Mouse (Mus musculus) inflammation-experienced regulatory T-cells, adult 16 weeks (primary cell): ENCODE results near the gene H2-T24. TPM values are rescaled to one million over a fixed set of nuclear protein-coding genes. Genes with fewer than 3 reads are reported as not detected.

Experiments used
- polyA plus RNA-seq: library from polyadenylated mRNA; unstranded; fragments of 100-300 nt; shearing (Covaris generic); gene quantifications from one replicate; pipeline ENCODE4 v1.2.1, GENCODE M21; 2017

Gene H2-T24
- polyA plus RNA-seq = 19.4 TPM

DNA sequence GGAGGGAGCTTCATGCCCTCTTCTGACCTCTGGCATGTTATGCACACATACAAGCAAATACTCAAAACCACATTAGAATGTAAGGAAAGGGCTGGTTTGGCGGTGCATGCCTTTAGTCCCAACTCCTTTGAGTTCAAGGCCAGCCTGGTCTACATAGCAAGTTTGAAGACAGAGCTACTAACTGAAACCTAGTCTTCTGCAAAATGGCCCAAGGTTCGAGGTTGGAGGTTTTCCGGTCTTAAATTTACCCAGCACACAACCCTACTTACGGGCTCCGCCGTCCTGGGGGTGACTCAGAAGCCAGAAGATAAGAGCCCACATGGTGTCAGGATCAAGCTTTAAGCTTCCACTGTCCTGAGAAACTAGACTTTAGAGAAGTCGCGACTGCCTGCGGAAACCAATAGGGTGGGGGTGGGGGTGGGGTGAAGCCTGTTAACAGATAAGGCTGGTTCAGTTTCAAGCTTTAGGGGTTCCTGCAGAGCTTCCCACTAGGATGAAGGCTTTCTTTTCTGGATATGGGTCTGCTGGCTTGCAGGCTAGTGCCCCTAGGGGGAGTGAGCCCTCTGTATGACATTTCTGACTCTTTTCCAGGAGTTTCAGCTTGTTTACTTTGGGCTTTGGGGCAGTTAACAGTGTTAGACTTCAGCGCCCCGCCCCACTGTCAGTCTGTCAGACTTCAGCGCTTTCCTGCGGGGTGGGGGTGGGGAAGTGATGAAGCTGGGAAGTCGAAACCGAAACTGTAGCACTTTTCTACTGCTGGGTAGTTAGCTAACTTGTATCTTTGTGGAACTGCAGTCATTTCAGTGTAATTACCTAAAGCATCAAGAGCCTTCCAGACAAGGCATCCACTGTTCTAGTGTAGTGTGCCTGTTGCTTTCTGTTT, at the start of gene H2-T24:
Gene H2-T24 (minus strand): TSS at position 370 of the 883 bp plus-strand sequence.

DNA sequence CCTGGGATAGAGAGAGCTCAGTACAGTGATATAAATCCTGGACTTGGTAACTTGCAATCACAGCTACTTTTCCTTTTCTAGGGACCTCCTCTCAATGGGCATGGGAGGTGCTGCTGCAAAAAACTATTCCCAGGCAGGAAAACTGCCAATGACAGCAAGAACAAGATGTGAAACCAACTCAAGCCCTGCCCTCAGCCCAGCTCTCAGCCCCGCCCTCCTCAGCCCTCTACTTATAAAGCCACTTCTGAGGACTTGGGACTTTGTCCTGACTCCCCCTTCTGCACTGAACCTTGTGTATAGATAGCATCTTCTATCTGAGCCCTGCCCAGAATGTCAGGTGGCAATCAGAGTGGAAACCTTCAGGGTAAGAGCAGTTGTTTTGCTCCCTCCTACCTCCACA, 38.0 kb upstream of the H2-T24 start, which contains the start of gene Gm11127:
Gene Gm11127 (minus strand): TSS at position 10 of the 400 bp plus-strand sequence.

DNA sequence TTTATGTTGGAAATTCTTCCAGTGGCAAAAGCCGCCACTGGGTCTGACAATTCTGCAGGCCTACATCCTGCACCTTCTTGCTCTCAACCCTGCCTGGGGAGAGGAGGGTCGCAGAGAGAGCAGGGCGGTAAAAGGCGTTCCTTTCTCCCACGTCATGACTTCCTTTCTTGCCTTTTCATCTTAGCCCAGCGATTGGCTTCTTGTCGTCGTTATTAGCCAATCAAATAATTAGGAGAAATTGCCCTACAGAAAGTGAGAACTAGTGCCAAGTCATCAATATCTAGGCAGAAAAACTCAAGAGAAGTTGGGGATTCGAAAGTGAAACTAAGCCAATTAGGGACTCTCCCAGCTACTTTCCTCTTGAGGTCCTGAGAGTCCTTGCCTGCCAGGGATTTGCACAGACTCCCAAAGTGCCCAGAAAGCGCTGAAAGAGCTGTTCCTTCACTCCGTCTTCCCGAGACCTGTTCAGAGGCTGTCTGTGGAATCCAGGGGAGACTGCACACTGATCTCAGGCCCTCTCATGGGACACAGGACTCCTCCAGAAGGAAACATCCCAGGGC, 22.3 kb upstream of the H2-T24 start, which contains the start of the genes H2-T22 and Gm6034:
Gene H2-T22 (minus strand): TSS at position 138 of the 560 bp plus-strand sequence.
Gene Gm6034 (plus strand): TSS at position 352 of the 560 bp plus-strand sequence.

DNA sequence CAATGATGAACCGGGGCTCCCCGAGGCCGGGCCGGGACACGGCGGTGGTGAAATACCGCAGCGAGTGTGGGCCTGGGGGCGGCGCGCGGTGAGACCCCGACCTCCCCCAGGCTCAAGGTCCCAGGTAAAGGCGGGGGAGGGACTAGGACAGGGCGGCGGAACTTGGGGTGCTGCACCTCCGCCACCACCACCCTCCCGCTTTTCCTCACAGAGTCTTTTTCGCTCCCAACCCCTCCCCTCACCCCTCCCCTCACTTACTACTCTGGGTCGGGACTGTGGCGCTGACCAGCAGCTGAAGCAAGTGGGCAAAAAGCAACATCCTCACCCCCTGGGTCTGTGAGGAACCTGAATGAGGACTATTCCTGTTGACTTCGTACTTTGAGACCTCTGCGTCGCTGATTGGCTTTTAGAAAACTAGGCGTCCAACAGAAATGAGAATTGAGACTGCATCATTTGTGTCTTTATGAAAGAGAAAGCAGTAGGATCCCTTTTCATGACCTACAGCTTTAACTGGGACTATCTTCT, 12.1 kb upstream of the H2-T24 start, which contains the start of gene H2-T23:
Gene H2-T23 (minus strand): TSS at position 505 of the 525 bp plus-strand sequence.

DNA sequence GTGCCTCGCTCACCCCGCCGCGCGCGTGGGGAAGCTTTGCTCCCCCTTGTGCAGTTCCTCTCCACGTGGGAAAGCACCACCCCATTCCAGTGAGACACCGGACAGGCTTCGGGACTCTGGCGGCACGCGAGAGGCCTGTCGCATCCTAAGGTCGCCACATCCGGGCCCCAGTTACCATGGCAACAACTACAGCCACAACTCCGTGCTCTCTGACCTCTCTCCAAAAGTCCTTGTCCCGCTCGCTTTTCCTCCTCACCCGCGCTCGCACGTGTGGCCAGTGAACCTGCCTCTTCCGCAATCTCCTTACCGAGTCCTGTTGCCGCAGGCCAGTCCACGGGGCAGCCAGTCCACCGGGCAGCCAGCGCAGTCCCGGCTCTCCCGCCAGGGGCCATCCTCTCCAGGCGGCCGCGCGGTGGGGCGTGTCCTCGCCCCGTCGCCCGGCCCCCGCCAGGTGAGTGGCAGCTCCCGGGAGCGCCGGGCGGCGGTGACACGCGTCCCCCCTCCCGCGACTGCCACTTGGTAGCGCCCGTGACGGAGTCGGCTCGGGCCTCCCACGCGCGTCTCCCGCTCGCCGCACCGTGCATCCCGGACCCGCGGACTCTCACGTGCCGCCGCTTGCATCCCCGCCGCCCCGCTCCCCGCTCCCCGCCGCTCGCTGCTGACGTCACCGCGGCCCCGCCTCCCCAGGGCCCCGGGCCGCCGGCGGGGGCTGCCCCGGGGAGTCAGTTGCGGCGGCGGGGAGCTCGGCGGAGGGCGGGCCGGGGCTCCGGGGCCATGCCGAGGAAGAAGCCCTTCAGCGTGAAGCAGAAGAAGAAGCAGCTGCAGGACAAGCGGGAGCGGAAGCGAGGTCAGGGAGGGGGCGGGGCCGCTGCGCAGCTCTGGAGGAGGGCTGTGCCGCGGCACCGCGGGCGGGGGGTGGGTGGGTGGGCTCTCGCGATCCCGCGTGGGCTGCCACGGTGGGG, 40.7 kb downstream of the H2-T24 start, which contains the start of the genes Gnl1 and Prr3:
Gene Gnl1 (plus strand): TSS at position 451 of the 962 bp plus-strand sequence.
Gene Prr3 (minus strand): TSS at position 836 of the 962 bp plus-strand sequence.

DNA sequence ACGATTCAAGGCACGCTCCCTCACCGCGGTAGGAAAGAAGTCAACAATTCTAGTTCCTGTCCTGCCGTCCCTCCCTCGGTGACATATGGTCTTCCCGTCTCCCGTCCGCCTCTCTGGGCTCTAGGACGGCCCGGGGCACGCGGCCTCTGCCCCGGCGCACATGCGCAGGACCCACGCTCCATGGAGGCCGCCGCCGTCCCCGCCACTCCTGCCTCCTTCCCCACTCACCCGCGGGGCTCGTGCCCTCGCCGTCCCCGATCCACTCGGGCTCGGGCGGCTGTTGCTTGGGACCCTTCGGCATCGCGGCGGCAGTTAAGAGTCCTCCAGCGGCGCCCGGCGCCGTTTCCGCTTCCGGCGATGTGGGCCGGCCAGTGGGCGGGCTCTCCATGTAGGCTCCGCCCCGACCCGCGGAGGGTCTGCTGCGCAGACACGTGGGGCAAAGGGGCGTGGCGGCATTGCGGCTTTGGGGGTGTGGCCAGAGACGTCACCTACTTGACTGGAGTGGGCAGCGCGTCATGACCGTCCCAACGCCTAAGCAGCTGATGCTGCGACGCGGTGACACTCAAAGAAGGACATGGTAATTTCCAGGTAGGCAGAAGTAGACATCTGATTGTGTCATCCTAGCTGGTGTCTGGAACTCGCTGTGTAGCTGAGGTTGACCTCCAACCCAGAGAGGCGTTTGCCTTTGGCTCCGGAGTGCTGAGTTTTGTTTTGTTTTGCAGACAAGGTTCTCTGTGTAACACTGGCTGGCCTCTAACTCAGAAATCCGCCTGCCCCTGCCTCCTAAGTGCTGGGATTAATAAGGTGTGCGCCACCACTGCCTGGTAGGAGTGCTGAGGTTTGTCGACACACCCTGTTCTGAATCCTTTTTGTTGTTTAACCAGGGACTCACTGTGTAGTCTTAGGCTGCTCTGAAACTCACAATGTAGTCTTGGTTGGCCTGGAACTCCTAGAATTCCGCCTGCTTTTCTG, 50.7 kb downstream of the H2-T24 start, which contains the start of gene Abcf1:
Gene Abcf1 (minus strand): TSS at position 344 of the 972 bp plus-strand sequence.

Other genes starting within 250 kb of the H2-T24 start
- 2.0 TPM for gene Ier3, start 198.9 kb downstream of the H2-T24 start, polyA plus RNA-seq
- gene Flot1, start 197.3 kb downstream of the H2-T24 start, polyA plus RNA-seq = 55.9 TPM
- gene Tubb5, start 182.3 kb downstream of the H2-T24 start, polyA plus RNA-seq = 127 TPM
- 23.5 TPM for gene Mdc1, start 179.0 kb downstream of the H2-T24 start, polyA plus RNA-seq
- gene Nrm, start 159.2 kb downstream of the H2-T24 start, polyA plus RNA-seq = 29.0 TPM
- 605 TPM for gene Ppp1r18, start 155.0 kb downstream of the H2-T24 start, polyA plus RNA-seq
- 23.5 TPM for gene Dhx16, start 140.7 kb downstream of the H2-T24 start, polyA plus RNA-seq
- 40.7 TPM for gene 2310061I04Rik, start 123.1 kb downstream of the H2-T24 start, polyA plus RNA-seq
- 22.1 TPM for gene Atat1, start 110.5 kb downstream of the H2-T24 start, polyA plus RNA-seq
- 85.8 TPM for gene Mrps18b, start 104.2 kb downstream of the H2-T24 start, polyA plus RNA-seq
- 59.3 TPM for gene Ppp1r10, start 104.1 kb downstream of the H2-T24 start, polyA plus RNA-seq
- 174 TPM for gene Abcf1, start 50.8 kb downstream of the H2-T24 start, polyA plus RNA-seq
- 20.4 TPM for gene Gnl1, start 40.7 kb downstream of the H2-T24 start, polyA plus RNA-seq
- gene Prr3, start 40.3 kb downstream of the H2-T24 start, polyA plus RNA-seq = 23.3 TPM
- gene H2-T23, start 12.3 kb upstream of the H2-T24 start, polyA plus RNA-seq = 776 TPM
- gene H2-T22, start 22.2 kb upstream of the H2-T24 start, polyA plus RNA-seq = 250 TPM
- gene Gm6034, start 22.4 kb upstream of the H2-T24 start, polyA plus RNA-seq = 0.24 TPM
- 0.30 TPM for gene Gm11127, start 37.8 kb upstream of the H2-T24 start, polyA plus RNA-seq
- 1.5 TPM for gene Gm19684, start 101.1 kb upstream of the H2-T24 start, polyA plus RNA-seq
- gene Gm7030, start 108.9 kb upstream of the H2-T24 start, polyA plus RNA-seq = not detected
- gene Gm8909, start 148.0 kb upstream of the H2-T24 start, polyA plus RNA-seq = 12.4 TPM
- gene H2-T3, start 169.7 kb upstream of the H2-T24 start, polyA plus RNA-seq = 0.65 TPM
- 190 TPM for gene Rpp21, start 237.5 kb upstream of the H2-T24 start, polyA plus RNA-seq